Mouse (Mus musculus): ENCODE measurements around the gene Prdx1. TPM values are rescaled to one million over a fixed set of nuclear protein-coding genes. Genes with fewer than 3 reads are reported as not detected.
A peak's percentile ranks its signal among the peaks of the same experiment; 100 is the strongest.

The Prdx1 gene
- 660 and 722 TPM in 2 replicates for polyA plus RNA-seq (2016; fragmentation: Nextera tagmentation; extraction: Ambion mirVana)

- peak; percentile 98 for ATAC-seq (ENCODE audit: low FRiP score, low read depth)
- peak within 1 kb of the TSS; percentile 54 for H3K4me3 ChIP-seq
- WGBS, result under 1% methylated on average over 56 of the region's 56 CpGs
- peak within 1 kb of the TSS; percentile 27; the same call in 1 of the 2 replicates for H3K27ac ChIP-seq
- no peaks in the 10 kb centered on the region for H3K27me3 ChIP-seq (replicated peaks)
- peaks cover 20% of the 10 kb centered on the region for H3K36me3 ChIP-seq
- H3K9ac ChIP-seq, result peak within 1 kb of the TSS; percentile 74
- peak within 1 kb of the TSS; percentile 78 for H3K4me2 ChIP-seq (replicated peaks)
- no peaks in the 10 kb centered on the region for H3K9me3 ChIP-seq
- peaks cover 10% of the 10 kb centered on the region; the same call in 1 of the 2 replicates for H3K4me1 ChIP-seq
Observed at GRCm38 (mm10) chr4:116685402-116686061, at the start of gene Prdx1. Gene Prdx1, plus strand, starts transcription at chr4:116685544.

DNA sequence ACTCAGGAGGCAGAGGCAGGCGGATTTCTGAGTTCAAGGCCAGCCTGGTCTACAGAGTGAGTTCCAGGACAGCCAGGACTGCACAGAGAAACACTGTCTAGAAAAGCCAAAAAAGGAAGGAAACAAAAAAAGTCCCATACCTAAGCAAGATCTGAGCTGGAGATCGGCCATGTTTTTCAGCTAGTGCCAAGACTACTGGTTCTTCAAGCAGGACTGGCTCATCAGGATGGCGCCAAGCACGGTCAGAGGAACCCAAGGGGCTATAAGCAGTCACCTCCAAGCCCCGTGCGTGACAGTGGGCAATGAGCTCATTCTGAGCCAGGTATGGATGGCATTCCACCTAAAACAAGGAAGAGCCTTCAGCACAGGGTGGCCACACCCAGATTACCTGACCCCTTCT is 46.5 kb upstream of the Prdx1 start:
- Histone ChIP-seq H3K9ac (no peak overlapping the region), H3K4me1 (no peaks in the 10 kb centered on the region), H3K27ac (no peak overlapping the region), H3K4me3 (no peak overlapping the region), H3K27me3 (replicated peaks) (no peaks in the 10 kb centered on the region), H3K4me2 (replicated peaks) (no peak overlapping the region), H3K9me3 (no peaks in the 10 kb centered on the region), H3K36me3 (peaks cover 89% of the 10 kb centered on the region)
- WGBS, result 94% methylated on average over 6 of the region's 6 CpGs
- ATAC-seq (ENCODE audit: low FRiP score, low read depth), result no peak

GRCm38 (mm10) chr4:116642071-116642470 is 43.3 kb upstream of the Prdx1 start:
- peaks cover 76% of the 10 kb centered on the region for H3K36me3 ChIP-seq
- 0 out of 2 replicates have a peak, but pooled peaks cover 5% of the 10 kb centered on the region for H3K4me1 ChIP-seq
- ATAC-seq (ENCODE audit: low FRiP score, low read depth), result no peak
- 97% methylated on average over 1 of the region's 1 CpGs for WGBS
- no peak overlapping the region for H3K4me3 ChIP-seq
- no peak overlapping the region for H3K27ac ChIP-seq
- H3K9ac ChIP-seq, result no peak overlapping the region
- H3K27me3 ChIP-seq (replicated peaks), result no peaks in the 10 kb centered on the region
- H3K9me3 ChIP-seq, result no peaks in the 10 kb centered on the region
- no peak overlapping the region for H3K4me2 ChIP-seq (replicated peaks)

GRCm38 (mm10) chr4:116644326-116644725 is 41.0 kb upstream of the Prdx1 start:
- Histone ChIP-seq H3K4me1 (peaks cover 17% of the 10 kb centered on the region; the same call in 1 of the 2 replicates), H3K4me2 (replicated peaks) (no peak overlapping the region), H3K27me3 (replicated peaks) (no peaks in the 10 kb centered on the region), H3K4me3 (no peak overlapping the region), H3K36me3 (peaks cover 66% of the 10 kb centered on the region), H3K9ac (no peak overlapping the region), H3K9me3 (no peaks in the 10 kb centered on the region), H3K27ac (no peak overlapping the region)
- WGBS, result 73% methylated on average over 6 of the region's 6 CpGs
- ATAC-seq (ENCODE audit: low FRiP score, low read depth), result no peak

DNA sequence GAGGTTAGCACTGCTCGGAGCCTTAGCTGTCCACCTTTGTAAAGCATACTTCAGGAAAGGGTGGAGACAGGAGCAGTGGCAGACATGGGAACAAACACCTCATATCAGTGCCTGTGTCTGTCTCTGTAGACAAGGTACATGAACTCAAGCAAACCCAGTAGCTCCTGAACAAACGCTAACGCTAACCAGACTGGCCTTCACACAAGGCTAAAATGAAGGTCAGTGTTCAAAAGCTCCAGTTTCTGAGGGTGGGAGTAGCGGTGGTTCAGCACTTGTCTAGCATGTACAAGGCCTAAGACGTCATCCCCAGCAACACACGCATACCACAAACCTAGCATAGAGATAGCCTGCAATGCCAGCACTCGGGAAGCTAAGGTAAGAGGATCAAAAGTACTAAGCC is 39.7 kb upstream of the Prdx1 start:
- WGBS, result 92% methylated on average over 7 of the region's 7 CpGs
- peaks cover 29% of the 10 kb centered on the region for H3K4me1 ChIP-seq

DNA sequence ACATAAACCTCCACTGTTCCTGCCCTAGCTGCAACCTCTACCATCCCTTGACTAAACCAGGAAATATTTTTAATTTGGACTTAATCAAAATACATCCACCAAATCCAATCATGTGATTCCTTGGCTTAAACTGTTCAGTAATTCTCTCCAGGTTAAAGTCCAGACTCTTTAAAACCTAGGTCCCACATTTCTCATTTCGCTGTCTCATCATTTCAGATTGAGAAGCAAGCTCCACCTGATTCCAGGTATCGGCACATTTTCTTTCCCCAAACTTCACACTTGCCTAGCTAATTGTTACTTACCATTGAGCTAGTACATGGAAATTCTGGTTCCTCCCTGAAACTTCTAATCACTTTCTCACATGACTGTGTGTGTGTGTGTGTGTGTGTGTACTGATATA is 35.9 kb upstream of the Prdx1 start:
- Histone ChIP-seq H3K9me3 (no peaks in the 10 kb centered on the region), H3K4me3 (no peak overlapping the region), H3K4me1 (peaks cover 29% of the 10 kb centered on the region), H3K27me3 (replicated peaks) (no peaks in the 10 kb centered on the region), H3K36me3 (peaks cover 28% of the 10 kb centered on the region), H3K4me2 (replicated peaks) (peak overlapping the region; percentile 80), H3K27ac (no peak overlapping the region), H3K9ac (no peak overlapping the region)
- WGBS, result 93% methylated on average over 2 of the region's 2 CpGs
- ATAC-seq (ENCODE audit: low FRiP score, low read depth), result no peak

More for the DNA sequence above, 39.7 kb upstream of the Prdx1 start:
- H3K4me2 ChIP-seq (replicated peaks), result no peak overlapping the region
- H3K36me3 ChIP-seq, result peaks cover 58% of the 10 kb centered on the region
- H3K27me3 ChIP-seq (replicated peaks), result no peaks in the 10 kb centered on the region
- no peak overlapping the region for H3K9ac ChIP-seq
- H3K9me3 ChIP-seq, result no peaks in the 10 kb centered on the region
- no peak overlapping the region for H3K4me3 ChIP-seq
- ATAC-seq (ENCODE audit: low FRiP score, low read depth), result no peak
- H3K27ac ChIP-seq, result no peak overlapping the region

- Histone ChIP-seq H3K4me3 (peak overlapping the region; percentile 85), H3K4me1 (peaks cover 29% of the 10 kb centered on the region), H3K27me3 (replicated peaks) (no peaks in the 10 kb centered on the region), H3K4me2 (replicated peaks) (peak overlapping the region; percentile 80), H3K9ac (peak overlapping the region; percentile 87), H3K36me3 (peaks cover 20% of the 10 kb centered on the region), H3K9me3 (no peaks in the 10 kb centered on the region), H3K27ac (0 out of 2 replicates have a peak overlapping the region, but pooled peaks have one; percentile 55)
- WGBS, result 46% methylated on average over 5 of the region's 5 CpGs
- no peak for ATAC-seq (ENCODE audit: low FRiP score, low read depth)
Observed at GRCm38 (mm10) chr4:116650365-116650764, 35.0 kb upstream of the Prdx1 start.

GRCm38 (mm10) chr4:116650924-116651796 is 34.2 kb upstream of the Prdx1 start, which contains the start of gene Akr1a1:
Gene Akr1a1, minus strand, starts transcription at chr4:116651680.
- Histone ChIP-seq H3K4me3 (peak within 1 kb of the TSS; percentile 85), H3K36me3 (peaks cover 16% of the 10 kb centered on the region; the same call in 1 of the 2 replicates), H3K4me2 (replicated peaks) (peak within 1 kb of the TSS; percentile 80), H3K9me3 (no peaks in the 10 kb centered on the region), H3K27me3 (replicated peaks) (no peaks in the 10 kb centered on the region), H3K9ac (peak within 1 kb of the TSS; percentile 87), H3K27ac (peak within 1 kb of the TSS; percentile 55; the same call in 1 of the 2 replicates), H3K4me1 (peaks cover 25% of the 10 kb centered on the region)
- under 1% methylated on average over 39 of the region's 39 CpGs for WGBS
- ATAC-seq (ENCODE audit: low FRiP score, low read depth), result peak; percentile 99

- Histone ChIP-seq H3K27me3 (replicated peaks) (no peaks in the 10 kb centered on the region), H3K4me1 (peaks cover 25% of the 10 kb centered on the region), H3K9me3 (no peaks in the 10 kb centered on the region), H3K27ac (no peak overlapping the region), H3K4me3 (peak overlapping the region; percentile 85), H3K36me3 (peaks cover 12% of the 10 kb centered on the region; the same call in 1 of the 2 replicates), H3K4me2 (replicated peaks) (peak overlapping the region; percentile 80), H3K9ac (peak overlapping the region; percentile 87)
- WGBS, result 12% methylated on average over 6 of the region's 6 CpGs
- ATAC-seq (ENCODE audit: low FRiP score, low read depth), result peak; percentile 43
Observed at GRCm38 (mm10) chr4:116651797-116652135, 33.6 kb upstream of the Prdx1 start.

DNA sequence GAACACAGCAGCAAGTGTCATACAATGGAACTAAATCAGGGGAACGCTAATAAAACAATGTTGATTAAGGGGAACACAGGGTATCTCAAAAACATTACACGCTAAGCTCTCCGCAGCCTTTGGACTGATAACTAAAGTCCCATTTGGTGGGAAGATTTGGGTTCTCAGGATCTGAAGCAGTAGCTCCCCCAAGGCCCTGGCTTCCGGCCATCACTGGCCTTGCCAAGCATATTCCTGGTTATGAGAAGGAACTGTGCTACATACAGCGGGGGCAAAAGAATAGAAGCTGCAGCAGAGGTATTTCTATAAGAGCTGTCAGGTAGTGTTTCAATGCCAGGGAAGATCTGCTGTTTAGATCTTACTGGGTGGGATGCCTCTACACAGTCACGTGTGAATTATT is 32.1 kb upstream of the Prdx1 start:
- no peak for ATAC-seq (ENCODE audit: low FRiP score, low read depth)
- H3K9me3 ChIP-seq, result no peaks in the 10 kb centered on the region
- no peak overlapping the region for H3K4me3 ChIP-seq
- no peak overlapping the region for H3K4me2 ChIP-seq (replicated peaks)
- 89% methylated on average over 6 of the region's 6 CpGs for WGBS
- H3K27me3 ChIP-seq (replicated peaks), result no peaks in the 10 kb centered on the region
- H3K9ac ChIP-seq, result no peak overlapping the region
- no peak overlapping the region for H3K27ac ChIP-seq
- H3K36me3 ChIP-seq, result peaks cover 8% of the 10 kb centered on the region; the same call in 1 of the 2 replicates
- peaks cover 14% of the 10 kb centered on the region for H3K4me1 ChIP-seq

GRCm38 (mm10) chr4:116655100-116655499 is 30.2 kb upstream of the Prdx1 start:
- Histone ChIP-seq H3K4me3 (no peak overlapping the region), H3K4me1 (peaks cover 4% of the 10 kb centered on the region), H3K9ac (no peak overlapping the region), H3K9me3 (no peaks in the 10 kb centered on the region), H3K36me3 (no peaks in the 10 kb centered on the region), H3K27ac (no peak overlapping the region), H3K27me3 (replicated peaks) (no peaks in the 10 kb centered on the region), H3K4me2 (replicated peaks) (no peak overlapping the region)
- 73% methylated on average over 2 of the region's 2 CpGs for WGBS
- ATAC-seq (ENCODE audit: low FRiP score, low read depth), result no peak

DNA sequence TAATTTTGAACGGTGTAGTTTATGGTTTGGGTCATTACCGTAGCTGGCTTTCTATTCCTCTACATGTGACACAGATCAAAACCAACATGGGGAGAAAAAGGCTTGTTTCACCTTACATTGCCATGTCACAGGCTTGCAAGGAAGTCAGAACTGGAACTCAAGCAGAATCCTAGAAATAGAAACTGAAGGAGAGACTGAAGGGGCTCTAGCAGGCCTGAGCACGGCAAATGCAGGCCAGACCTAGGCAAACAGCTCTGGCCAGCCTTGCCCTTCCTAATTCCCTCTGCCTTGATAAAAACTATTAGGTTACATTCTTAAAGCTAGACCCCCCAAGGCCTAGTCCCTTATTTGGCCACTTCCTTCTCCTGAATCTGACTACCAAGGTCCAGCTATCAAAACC is 29.7 kb upstream of the Prdx1 start:
- Histone ChIP-seq H3K9ac (no peak overlapping the region), H3K27me3 (replicated peaks) (no peaks in the 10 kb centered on the region), H3K4me3 (no peak overlapping the region), H3K36me3 (no peaks in the 10 kb centered on the region), H3K9me3 (no peaks in the 10 kb centered on the region), H3K4me2 (replicated peaks) (no peak overlapping the region), H3K27ac (no peak overlapping the region), H3K4me1 (no peaks in the 10 kb centered on the region; the same call in 1 of the 2 replicates)
- ATAC-seq (ENCODE audit: low FRiP score, low read depth), result no peak
- 82% methylated on average over 3 of the region's 3 CpGs for WGBS
